Mouse (Mus musculus): ENCODE results near the gene Nup214.

GRCm38 (mm10) chr2:32065371-32065791 lies 91.1 kb downstream of the Nup214 start:
- TF ChIP-seq USF1 (IDR thresholded peaks at IDR 0.05; ENCODE audit: low read depth) (no peak), CTCF (IDR thresholded peaks at IDR 0.05; ENCODE audit: control insufficient read depth, insufficient read depth, insufficient read length) (no peak), MAX (IDR thresholded peaks at IDR 0.05) (no peak), CEBPB (IDR thresholded peaks at IDR 0.05; ENCODE audit: low read depth) (no peak), MYOD1 (IDR thresholded peaks at IDR 0.05; ENCODE audit: control insufficient read depth, insufficient read length, low read depth) (no peak), MYOG (IDR thresholded peaks at IDR 0.05; ENCODE audit: control insufficient read depth, extremely low read depth, insufficient read length) (no peak)
